ENCODE assay signal across 16 mouse cellular contexts in the genomic region with DNA sequence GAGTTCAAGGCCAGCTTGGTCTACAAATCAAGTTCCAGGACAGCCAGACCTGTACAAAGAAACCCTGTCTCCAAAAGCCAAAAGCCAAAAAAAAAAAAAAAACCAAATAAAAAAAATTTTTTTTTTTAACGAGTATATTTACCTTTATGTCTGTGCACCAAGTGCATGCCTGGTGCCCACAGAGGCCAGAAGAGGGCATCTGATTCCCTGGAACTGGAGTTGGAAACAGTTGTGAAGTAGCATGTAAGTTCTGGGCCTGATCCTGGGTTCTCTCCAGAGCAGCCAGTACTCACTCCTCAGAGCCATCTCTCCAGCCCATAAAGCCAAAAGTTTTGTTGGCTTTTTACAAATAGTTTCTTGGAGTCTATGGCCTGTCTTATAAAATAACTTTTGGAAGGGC. TPM values are rescaled to one million over a fixed set of nuclear protein-coding genes. Genes with fewer than 3 reads are reported as not detected.
A peak's percentile ranks its signal among the peaks of the same experiment; 100 is the strongest.
DNase-seq lines count a peak whose midpoint lies in the region; ATAC-seq and TF ChIP-seq lines count a peak whose summit lies in the region.
"Had no signal": no experiment of that assay in that cellular context is flagged by ENCODE, and none has a peak within 500 bp of the region (broad histone marks: within the 10 kb centered on the region; RNA-seq: fewer than 3 reads in every experiment).

No protein-coding gene starts in this region.

- H3K4me3 ChIP-seq in heart, postnatal 0 days (ENCODE audit: low read depth, low read length) = no peak overlapping the region
- H3K4me3 ChIP-seq: limb, embryonic 10.5 days; liver, embryonic 15.5 days had no signal

- peak; percentile 39 for TF ChIP-seq CTCF in heart, postnatal 0 days (IDR thresholded peaks at IDR 0.05; ENCODE audit: low read depth)

- no peaks in the 10 kb centered on the region for H3K36me3 ChIP-seq in heart, postnatal 0 days (replicated peaks; ENCODE audit: control insufficient read depth, insufficient read depth, low read length)
- H3K36me3 ChIP-seq: limb, embryonic 10.5 days; liver, embryonic 15.5 days had no signal

- H3K4me1 ChIP-seq in heart, postnatal 0 days (ENCODE audit: control insufficient read depth, insufficient read depth) = peaks cover 22% of the 10 kb centered on the region

- H3K9me3 ChIP-seq in heart, postnatal 0 days (replicated peaks; ENCODE audit: control insufficient read depth, low read length) = no peaks in the 10 kb centered on the region
- H3K9me3 ChIP-seq: limb, embryonic 10.5 days; liver, embryonic 15.5 days had no signal

- no peaks in the 10 kb centered on the region for H3K27me3 ChIP-seq in heart, postnatal 0 days (ENCODE audit: control insufficient read depth, insufficient read depth, low read length)

- H3K27ac ChIP-seq in heart, postnatal 0 days (ENCODE audit: low read depth) = no peak overlapping the region
- H3K27ac ChIP-seq: limb, embryonic 10.5 days; liver, embryonic 15.5 days had no signal

- no peak overlapping the region for H3K4me2 ChIP-seq in heart, postnatal 0 days (ENCODE audit: low read depth, low read length)
- H3K4me2 ChIP-seq: heart, embryonic 11.5 days; liver, embryonic 15.5 days had no signal

- WGBS in heart, postnatal 0 days = 48% methylated on average over 1 of the region's 1 CpGs

- no peak for TF ChIP-seq EP300 in heart, postnatal 0 days (IDR thresholded peaks at IDR 0.05; ENCODE audit: low read depth)

- ATAC-seq in CD4-positive, CD25-positive, alpha-beta regulatory T cell, adult 4 months = no peak
- ATAC-seq in heart, postnatal 0 days (ENCODE audit: insufficient read depth, low read depth) = no peak
- ATAC-seq: forebrain, embryonic 14.5 days had no signal

- H3K9ac ChIP-seq in heart, postnatal 0 days (replicated peaks; ENCODE audit: low read depth, low read length) = no peak overlapping the region
- H3K9ac ChIP-seq: liver, embryonic 15.5 days had no signal

- peak; percentile 40 for DNase-seq in CD4-positive, CD25-positive, alpha-beta regulatory T cell, adult 2 months (ENCODE audit: low read depth, low spot score)
- DNase-seq in heart, postnatal 0 days (ENCODE audit: low spot score) = no peak
- DNase-seq in heart, postnatal 4 days = no peak
- DNase-seq in lung, adult 18-20 months = peak; percentile 42 to 49
- no peak for DNase-seq in lung, postnatal 4 days
- peak; percentile 42 for DNase-seq in lung, postnatal 10 days
- no peak for DNase-seq in right cerebral cortex, postnatal 4 days
- DNase-seq: cerebellum, postnatal 14 days; layer of hippocampus, postnatal 36 days; retina, postnatal 1 day; thymus, postnatal 25 days had no signal

RNA-seq across cellular contexts. Expression of a gene that starts 10.6 kb away (rescaled TPM):
- 10 to 100 TPM; 78.6 to 87.5 TPM for polyA plus RNA-seq in CD4-positive, CD25-positive, alpha-beta regulatory T cell, adult 4 months (2017; shearing (Covaris generic))
- total RNA-seq in heart, postnatal 0 days (2014; rRNA removed; ENCODE audit: low replicate concordance) = 17.7 and 48.7 TPM in 2 replicates
- 5.8 and 6.2 TPM in 2 replicates for polyA plus RNA-seq in heart, postnatal 0 days (2015; fragmentation: Nextera tagmentation; extraction: Ambion mirVana)
- total RNA-seq in heart, postnatal 4 days (2021) = 10 to 100 TPM; 21.2 to 23.2 TPM

Comparison
In these comparisons a context has a peak if more than half of its experiments do, and no peak if none do; other contexts are left out.
1. DNase-seq: peak in CD4-positive, CD25-positive, alpha-beta regulatory T cell, adult 2 months (single experiment), lung, adult 18-20 months (2 of 2) and lung, postnatal 10 days (single experiment); none in heart, postnatal 0 days (single experiment), heart, postnatal 4 days (single experiment), lung, postnatal 4 days (0 of 2) and right cerebral cortex, postnatal 4 days (single experiment).